Mouse (Mus musculus) testis, adult 2 months (tissue): ENCODE measurements at regions not wholly inside any gene's neighbourhood (a gene's known extent, or its start where the extent isn't known, plus 50 kb on each side); places are given as distances from the start of the nearest gene placed in this dataset.

Experiments used
- CTCF ChIP-seq: fragments of 200-500 bp; IDR thresholded peaks from 2 replicates; pipeline ENCODE4 v1.5.1; 2012; ENCODE audit warnings: low read depth, mild to moderate bottlenecking, inconsistent platforms, low read length, moderate library complexity; ENCODE audit not compliant: control insufficient read depth, insufficient read depth, insufficient replicate concordance
- POLR2A ChIP-seq: fragments of 200-500 bp; IDR thresholded peaks from 2 replicates; pipeline ENCODE4 v1.6.1; 2012; ENCODE audit warnings: low read depth, mild to moderate bottlenecking, inconsistent platforms, low read length, moderate library complexity; ENCODE audit not compliant: control insufficient read depth

DNA sequence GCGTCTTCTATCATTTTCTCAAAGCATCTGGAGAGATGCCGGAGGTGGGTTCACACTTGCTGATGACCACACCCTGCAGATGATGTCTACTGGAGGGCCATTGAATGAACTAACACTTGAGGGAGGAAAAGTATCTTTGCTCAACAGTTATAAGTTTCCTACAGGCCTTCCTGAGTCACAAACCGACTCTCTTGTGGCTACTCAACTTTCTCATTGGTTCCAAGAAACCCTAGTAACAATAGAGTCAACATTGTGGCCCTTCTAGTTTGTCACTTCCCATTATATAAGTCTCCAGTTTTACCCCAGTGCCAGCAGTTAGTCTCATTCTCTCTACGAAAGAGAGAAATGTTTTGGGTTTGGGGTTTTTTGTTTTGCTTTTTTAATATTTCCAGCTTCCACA lies 604.1 kb upstream of the Arid1b start:
- TF ChIP-seq POLR2A: no peak
- no peak for TF ChIP-seq CTCF
